Mouse (Mus musculus): ENCODE data around the gene Ifit3. TPM values are rescaled to one million over a fixed set of nuclear protein-coding genes. Genes with fewer than 3 reads are reported as not detected.
A peak's percentile ranks its signal among the peaks of the same experiment; 100 is the strongest.

The Ifit3 gene
- polyA plus RNA-seq, 1 experiment from 2014 or later = 0.80 TPM

- ATAC-seq (ENCODE audit: low FRiP score, low TSS enrichment) = no peak
- no peak overlapping the region for H3K4me3 ChIP-seq (ENCODE audit: low read length)
- no peak overlapping the region for H3K27ac ChIP-seq (ENCODE audit: low read depth, low read length)
- H3K4me2 ChIP-seq (replicated peaks; ENCODE audit: low read depth, low read length) = no peak overlapping the region
- no peaks in the 10 kb centered on the region for H3K36me3 ChIP-seq (ENCODE audit: control insufficient read depth, insufficient read depth, low read length)
- no peaks in the 10 kb centered on the region for H3K4me1 ChIP-seq (ENCODE audit: control insufficient read depth, insufficient read depth, low read length)
- H3K9ac ChIP-seq (ENCODE audit: low read depth, low read length) = no peak overlapping the region
- no peaks in the 10 kb centered on the region for H3K27me3 ChIP-seq (ENCODE audit: control insufficient read depth, insufficient read depth, low read length)
- H3K9me3 ChIP-seq (ENCODE audit: control insufficient read depth, low read length) = no peaks in the 10 kb centered on the region
These were observed 48.2 kb downstream of the Ifit3 start for GRCm38 (mm10) chr19:34631487-34631886.

DNA sequence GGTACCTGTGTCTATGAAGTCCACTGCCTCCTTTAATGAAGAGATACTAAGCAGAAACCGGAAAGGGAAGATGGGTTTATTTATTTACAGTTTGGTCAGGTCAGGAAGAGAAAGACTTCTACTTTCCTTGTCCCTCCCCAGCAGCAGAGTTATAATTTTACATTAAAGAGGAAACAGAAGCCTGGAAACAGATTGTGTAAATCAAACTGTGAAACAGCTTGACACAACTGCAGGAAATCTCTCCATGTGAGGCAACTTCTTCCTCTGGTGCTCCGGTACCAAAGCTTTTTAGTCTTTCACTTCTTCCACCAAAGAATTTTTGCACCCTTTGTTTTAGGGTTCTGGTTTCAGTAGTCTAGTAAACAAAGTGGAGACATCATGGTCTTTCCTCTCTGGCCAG is 50.2 kb downstream of the Ifit3 start:
- 66% methylated on average over 2 of the region's 2 CpGs for WGBS
- no peak for ATAC-seq (ENCODE audit: low FRiP score, low TSS enrichment)

GRCm38 (mm10) chr19:34636933-34637557 is 53.7 kb downstream of the Ifit3 start:
- Histone ChIP-seq H3K27ac (ENCODE audit: low read depth, low read length) (no peak overlapping the region), H3K9ac (ENCODE audit: low read depth, low read length) (no peak overlapping the region), H3K4me3 (ENCODE audit: low read length) (no peak overlapping the region), H3K4me1 (ENCODE audit: control insufficient read depth, insufficient read depth, low read length) (no peaks in the 10 kb centered on the region), H3K4me2 (replicated peaks; ENCODE audit: low read depth, low read length) (no peak overlapping the region), H3K9me3 (ENCODE audit: control insufficient read depth, low read length) (no peaks in the 10 kb centered on the region), H3K36me3 (ENCODE audit: control insufficient read depth, insufficient read depth, low read length) (no peaks in the 10 kb centered on the region), H3K27me3 (ENCODE audit: control insufficient read depth, insufficient read depth, low read length) (no peaks in the 10 kb centered on the region)
- ATAC-seq (ENCODE audit: low FRiP score, low TSS enrichment) = peak; percentile 69; the same call in 1 of the 2 replicates
- WGBS = 11% methylated on average over 3 of the region's 3 CpGs

More for the DNA sequence above, 50.2 kb downstream of the Ifit3 start:
- Histone ChIP-seq H3K9ac (ENCODE audit: low read depth, low read length) (no peak overlapping the region), H3K4me1 (ENCODE audit: control insufficient read depth, insufficient read depth, low read length) (no peaks in the 10 kb centered on the region), H3K36me3 (ENCODE audit: control insufficient read depth, insufficient read depth, low read length) (no peaks in the 10 kb centered on the region), H3K4me3 (ENCODE audit: low read length) (no peak overlapping the region), H3K27ac (ENCODE audit: low read depth, low read length) (no peak overlapping the region), H3K4me2 (replicated peaks; ENCODE audit: low read depth, low read length) (no peak overlapping the region), H3K27me3 (ENCODE audit: control insufficient read depth, insufficient read depth, low read length) (no peaks in the 10 kb centered on the region), H3K9me3 (ENCODE audit: control insufficient read depth, low read length) (no peaks in the 10 kb centered on the region)

Other genes starting within 250 kb of the Ifit3 start
- 1.4 and 2.1 TPM in 2 replicates for gene Ch25h, start 108.4 kb upstream of the Ifit3 start, polyA plus RNA-seq (2014; fragmentation: Nextera tagmentation; extraction: Ambion mirVana)
- 22.0 and 26.7 TPM in 2 replicates for gene Lipa, start 56.1 kb upstream of the Ifit3 start, polyA plus RNA-seq (2014; fragmentation: Nextera tagmentation; extraction: Ambion mirVana)
- gene Ifit2, start 32.8 kb upstream of the Ifit3 start, polyA plus RNA-seq (2014; fragmentation: Nextera tagmentation; extraction: Ambion mirVana) = 3.9 and 9.8 TPM in 2 replicates
- 0.20 TPM in 1 of 2 replicates, not detected in the other for gene Ifit1bl1, start 18.4 kb downstream of the Ifit3 start, polyA plus RNA-seq (2014; fragmentation: Nextera tagmentation; extraction: Ambion mirVana)
- gene Ifit3b, start 24.4 kb downstream of the Ifit3 start, polyA plus RNA-seq (2014; fragmentation: Nextera tagmentation; extraction: Ambion mirVana) = 0.41 TPM in 1 of 2 replicates, not detected in the other
- 0.11 and 0.16 TPM in 2 replicates for gene Ifit1bl2, start 57.2 kb downstream of the Ifit3 start, polyA plus RNA-seq (2014; fragmentation: Nextera tagmentation; extraction: Ambion mirVana)
- gene Ifit1, start 57.3 kb downstream of the Ifit3 start, polyA plus RNA-seq (2014; fragmentation: Nextera tagmentation; extraction: Ambion mirVana) = 0.16 and 0.35 TPM in 2 replicates
- gene Slc16a12, start 163.8 kb downstream of the Ifit3 start, polyA plus RNA-seq (2014; fragmentation: Nextera tagmentation; extraction: Ambion mirVana) = 2.7 and 7.4 TPM in 2 replicates

All from kidney, embryonic 14.5 days (tissue).